Mouse (Mus musculus) right cerebral cortex, postnatal 25 days (tissue): ENCODE measurements around the gene Cadm2.

Experiments
- DNase-seq: peaks from one replicate; pipeline ENCODE4 v3.0.0; 2022

Gene Cadm2

DNA sequence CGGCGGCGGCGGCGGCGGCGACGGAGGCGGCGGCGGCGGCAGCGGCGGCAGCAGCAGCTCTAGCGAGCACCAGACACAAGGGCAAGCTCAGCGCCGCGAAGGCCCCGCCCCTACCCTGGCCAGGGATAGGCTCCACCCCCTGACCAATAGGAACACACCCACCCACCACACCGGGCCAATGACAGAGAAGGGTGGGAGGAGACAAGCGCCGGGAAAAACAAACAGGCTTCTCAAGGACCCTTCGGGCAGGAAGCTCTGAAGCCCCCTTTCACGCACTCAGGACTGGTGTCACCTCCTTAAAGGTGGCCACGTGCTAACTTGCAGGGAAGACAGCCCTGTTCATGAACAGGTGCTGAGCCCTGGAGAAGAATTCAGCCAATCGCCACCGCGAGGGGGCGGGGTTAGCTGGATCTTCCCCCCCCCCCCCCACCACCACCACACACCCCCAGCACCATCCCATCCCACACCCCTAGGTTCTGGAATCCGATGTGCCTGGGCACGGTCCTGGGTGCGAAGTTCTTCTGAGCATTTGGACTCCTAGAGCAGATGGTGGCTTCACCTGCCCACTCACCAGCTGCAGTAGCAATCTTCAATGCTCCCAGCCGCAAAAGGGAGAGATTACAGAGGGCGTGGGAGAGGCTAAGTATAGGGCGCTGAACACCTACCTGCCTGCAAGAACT, at the start of gene Cadm2:
Gene Cadm2, minus strand, starts transcription at position 83 of the 680 bp plus-strand sequence.
- DNase-seq: peak; percentile 93

DNA sequence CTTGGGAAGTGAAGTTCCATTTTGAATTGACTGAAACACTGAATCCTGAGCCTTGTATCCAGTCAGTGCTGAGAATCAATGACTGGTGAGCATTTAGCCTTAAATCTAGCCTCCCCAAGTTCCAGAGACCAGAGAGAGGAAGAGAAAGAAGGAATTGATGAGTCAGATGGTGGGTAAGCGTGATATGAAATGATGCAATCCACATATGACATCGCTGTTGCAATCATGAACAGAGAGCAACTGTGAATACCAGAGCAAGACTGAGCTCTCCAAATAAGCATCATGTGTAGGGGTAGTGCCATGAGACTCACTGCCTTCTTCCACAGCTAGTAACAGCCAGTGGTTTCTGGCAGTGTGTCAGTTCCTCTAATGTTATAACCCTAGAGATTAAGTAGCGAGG, 26.2 kb upstream of the Cadm2 start:
- no peak for DNase-seq

DNA sequence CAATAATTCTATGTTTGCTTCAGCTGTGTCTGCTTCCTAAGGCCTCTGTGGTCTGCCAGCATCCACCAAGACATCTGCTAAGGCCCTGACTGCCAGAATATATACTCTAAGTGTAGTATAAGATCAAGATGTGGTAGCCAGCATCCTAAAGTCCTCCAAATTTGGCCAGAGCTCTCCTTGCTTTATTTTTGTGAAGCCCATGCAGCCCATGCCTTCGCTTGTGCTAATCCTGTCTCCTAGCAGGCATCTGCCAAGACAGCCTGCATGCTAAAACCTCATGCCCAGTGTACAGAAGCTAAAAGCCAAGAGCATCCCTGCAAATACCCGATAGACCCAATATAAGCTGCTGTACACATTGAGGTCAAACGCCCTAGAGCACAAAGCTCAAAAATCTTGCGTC, 22.9 kb upstream of the Cadm2 start:
- peak; percentile 17 for DNase-seq

DNA sequence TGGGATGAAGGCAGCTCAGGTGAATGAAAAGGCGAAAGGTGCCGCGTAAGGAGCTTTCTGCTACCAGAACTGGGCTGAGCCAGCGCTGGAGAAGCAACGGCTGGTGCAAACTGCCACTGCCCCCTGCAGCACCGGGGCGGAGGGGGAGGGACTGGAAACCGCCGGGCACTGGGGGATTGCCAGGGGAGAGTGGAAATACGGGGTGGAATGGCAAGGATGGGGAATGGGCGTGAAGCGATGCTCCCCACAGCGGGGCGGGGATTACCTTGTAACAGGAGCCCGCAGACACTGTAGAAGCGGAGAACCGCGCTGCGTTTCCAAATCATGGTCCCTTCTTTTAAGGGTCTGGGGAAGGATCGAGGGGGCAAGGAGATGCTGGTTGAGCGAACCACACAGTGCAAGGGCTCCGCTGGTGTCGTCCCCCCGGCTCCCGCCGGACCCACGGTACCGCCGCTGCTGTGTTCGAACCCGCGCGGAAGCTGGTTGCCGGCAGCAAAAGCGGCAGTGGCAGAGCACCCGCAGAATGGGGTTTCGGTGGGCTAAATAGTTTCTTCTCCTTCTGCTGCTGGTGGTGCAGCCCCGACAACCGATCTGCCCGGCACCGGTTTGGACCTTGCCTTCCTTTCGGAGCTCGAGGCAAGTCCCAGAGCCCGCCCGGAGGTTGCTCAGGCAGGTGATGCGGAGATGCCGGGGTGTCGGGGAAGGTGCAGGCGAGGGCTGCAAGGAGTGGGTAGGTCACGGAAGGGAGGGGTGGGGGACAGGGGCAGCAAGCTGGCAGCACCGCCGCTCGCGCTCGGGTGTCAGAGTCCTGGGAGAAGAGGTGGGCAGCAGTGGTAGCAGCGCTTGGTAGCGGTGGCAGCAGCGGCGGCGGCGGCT, 564 bp downstream of the Cadm2 start:
- peak; percentile 83 for DNase-seq

DNA sequence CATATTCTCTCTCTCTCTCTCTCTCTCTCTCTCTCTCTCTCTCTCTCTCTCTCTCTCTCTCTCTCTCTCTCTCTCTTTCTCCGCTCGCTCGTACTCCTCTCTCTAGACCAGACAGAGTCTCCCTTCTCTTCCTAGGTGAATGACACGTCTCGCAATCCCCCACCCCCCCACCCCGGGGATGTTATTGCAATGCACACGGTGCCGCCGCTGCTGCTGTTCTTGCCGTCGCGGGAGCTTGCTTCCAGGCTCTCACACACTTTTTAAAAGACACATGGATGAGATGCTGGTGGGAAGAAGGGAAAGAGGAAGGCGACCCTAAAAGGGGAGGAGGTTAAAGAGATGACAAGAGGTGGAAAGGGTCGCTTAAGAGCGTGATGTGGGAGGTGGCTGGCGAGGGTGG, 1.3 kb downstream of the Cadm2 start:
- no peak for DNase-seq

DNA sequence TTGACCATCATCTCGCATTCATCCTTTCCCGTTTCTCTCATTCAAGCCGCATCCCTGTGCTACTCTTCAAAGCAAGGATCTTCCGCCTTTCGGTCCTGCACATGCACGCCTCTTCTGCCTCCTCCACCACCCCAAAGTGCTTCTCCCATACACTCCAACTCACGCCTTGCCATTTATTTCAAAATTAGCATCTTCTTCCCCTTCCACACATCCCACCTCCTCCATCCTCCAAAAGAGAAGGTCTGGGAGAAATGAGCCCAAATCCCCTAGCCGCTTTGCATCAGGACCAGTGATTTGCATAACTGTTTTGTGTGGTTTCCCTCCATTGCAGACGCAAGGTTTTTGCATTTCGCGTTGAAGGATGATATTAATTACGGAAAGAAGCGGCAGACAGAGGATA, 1.9 kb downstream of the Cadm2 start:
- DNase-seq: peak; percentile 55

DNA sequence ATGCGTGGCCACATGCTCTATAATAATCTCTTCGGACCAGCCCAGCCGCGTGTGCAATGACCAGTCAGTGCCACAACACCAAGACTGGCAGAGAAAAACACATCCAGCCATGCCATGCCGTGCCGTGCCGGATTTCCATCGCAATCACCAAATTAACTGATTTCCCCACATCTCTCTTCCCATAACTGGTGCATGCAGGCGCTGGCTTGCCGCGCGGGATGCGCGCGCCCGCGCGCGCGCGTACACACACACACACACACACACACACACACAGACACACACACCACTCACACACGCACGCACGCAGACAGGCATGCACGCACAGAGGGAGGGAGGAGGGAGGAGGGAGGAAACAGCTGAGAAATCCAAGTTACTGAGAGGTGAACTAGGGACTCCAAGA, 2.9 kb downstream of the Cadm2 start:
- DNase-seq: peak; percentile 71

DNA sequence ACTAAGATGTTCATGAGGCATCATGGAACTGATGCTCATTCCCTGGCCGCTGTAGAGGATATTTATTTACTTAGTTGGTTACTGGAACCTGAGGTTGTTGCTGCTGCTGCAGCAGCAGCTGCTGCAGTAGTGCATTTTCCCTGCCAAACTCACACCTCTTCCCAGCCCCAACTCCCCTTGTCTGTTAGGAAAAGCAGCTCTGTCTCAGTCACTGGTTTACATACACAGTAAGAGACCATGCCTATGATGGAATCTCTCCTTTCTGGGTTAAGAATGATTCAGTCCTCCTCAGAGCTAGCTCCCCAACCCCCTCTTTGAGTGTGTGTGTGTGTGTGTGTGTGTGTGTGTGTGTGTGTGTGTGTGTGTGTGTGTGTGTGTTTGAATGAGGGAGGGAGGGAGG, 3.5 kb downstream of the Cadm2 start:
- no peak for DNase-seq

DNA sequence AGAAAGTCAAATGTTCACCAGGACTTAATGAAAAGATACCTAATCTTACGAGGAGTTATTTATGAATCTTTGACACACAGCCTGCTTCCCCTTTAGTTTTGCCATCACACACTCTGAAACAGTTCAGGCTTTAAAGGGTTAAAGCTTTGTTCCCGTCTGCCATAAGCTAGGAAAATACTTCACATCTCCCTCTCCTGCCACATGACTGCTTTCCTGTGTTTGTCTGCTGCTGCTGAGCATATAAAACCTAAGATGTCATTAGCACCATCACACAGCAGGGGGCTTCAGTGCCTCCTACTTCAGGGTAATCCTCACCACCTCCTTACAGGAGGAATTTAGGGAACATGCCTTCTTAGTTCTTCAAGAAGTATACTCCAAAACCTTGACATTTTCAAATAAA, 6.8 kb downstream of the Cadm2 start:
- DNase-seq: no peak

DNA sequence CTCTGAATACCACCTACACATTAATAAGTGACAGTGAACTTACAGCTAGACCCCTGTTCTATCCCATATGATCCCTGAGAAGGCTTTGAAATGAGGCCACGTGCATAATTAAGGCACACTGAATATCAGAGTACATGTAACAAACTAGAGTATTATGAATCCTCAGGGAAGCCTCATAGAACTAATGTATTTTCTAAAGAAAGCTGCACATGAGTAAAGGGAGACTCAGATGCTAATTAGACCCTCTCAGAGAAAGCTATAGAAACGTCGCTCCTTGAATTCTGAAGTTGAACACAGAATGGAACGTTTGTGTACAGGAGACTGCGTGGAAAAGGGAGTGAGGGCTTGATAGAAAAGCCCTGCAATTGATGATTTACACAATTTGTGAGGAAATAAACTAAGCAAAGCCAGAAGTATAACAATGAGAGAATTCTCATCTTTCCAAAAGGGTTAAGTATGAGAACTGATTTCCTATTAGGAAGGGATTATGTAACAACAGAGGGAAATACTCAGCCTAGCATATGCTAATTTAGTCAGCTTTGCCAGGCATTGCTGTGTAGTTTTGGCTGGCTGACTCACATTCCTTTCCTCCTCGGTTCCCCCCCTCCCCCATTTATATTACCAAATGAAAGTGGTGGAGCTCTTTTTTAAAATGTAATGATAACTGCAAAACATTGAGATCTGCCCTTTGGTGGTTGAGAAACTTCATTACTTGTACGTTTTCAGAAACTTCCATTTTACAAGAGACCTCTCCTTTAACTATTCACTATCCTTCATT, 9.6 kb downstream of the Cadm2 start:
- no peak for DNase-seq

DNA sequence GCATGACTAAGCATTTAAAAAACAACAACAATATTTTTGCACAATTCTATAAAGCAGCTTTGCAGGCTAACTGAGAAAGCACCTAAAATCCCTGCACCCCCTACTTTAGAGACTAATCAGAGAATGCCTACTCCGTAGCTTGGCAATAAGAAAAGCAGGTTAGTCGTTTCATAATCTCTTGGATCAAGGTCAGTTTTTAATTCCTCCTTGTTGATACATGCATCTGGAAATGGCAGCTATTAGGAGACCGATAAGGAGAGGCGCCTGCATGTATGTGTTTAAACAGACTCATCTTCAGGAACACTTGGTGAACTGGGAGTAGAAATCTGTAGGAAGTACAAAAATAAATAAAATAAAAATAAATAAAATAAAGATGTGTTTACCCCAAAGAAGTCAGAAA, 11.6 kb downstream of the Cadm2 start:
- DNase-seq: no peak

DNA sequence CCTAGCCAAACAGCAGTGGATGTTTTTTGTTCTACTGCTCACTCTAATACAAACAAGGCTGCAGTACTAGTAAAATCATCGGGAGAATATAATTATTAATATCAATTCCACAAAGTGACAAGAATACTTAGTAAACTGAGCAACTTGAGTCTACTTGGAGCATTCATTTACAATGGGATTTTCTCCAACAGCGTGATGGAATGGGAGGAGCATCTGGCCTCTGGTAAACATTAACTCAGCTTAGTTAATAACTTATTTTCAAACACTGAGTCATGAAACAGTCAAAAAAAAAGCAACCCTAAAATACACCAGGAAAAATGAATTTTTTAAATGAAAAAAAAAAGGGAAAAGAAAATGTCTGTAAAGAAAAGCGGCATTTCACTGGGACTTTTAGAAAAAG, 12.2 kb downstream of the Cadm2 start:
- DNase-seq: no peak

DNA sequence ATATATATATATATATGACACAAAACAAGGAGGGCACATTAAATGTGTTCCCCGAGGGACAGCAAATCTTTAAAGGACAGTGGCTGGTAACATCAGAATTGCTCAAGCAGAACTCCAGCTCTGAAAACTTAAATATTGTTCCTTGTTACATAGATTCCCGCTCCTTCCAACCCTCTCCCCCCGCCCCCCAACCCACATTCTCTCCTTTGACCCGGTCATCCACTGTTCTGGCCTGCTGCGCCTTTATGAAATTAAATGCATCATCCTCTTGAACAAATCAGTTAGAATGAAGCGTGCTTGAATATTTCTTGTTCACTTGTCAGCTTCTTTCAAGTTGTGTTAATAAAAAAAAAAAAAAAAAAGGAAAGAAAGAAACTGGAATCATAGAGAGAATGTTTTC, 15.0 kb downstream of the Cadm2 start:
- DNase-seq: no peak

DNA sequence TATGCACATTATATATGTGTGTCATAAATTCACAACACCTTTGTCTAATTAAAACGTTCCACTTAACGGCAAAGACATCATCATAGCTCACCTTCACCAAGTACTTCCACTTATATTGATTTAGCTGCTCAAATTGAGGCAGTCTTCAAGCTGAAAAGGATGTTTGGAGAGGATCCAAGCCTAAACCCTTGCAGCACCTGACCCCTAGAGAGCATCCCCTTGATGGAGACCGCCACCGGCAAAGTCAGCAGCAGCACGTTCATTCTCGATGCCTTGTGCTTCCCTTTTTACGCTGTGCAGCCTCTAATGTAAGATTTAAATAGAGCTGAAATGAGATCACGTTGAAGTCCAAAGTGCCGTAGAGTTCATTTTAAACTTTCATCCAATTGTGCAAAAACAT, 20.7 kb downstream of the Cadm2 start:
- no peak for DNase-seq

DNA sequence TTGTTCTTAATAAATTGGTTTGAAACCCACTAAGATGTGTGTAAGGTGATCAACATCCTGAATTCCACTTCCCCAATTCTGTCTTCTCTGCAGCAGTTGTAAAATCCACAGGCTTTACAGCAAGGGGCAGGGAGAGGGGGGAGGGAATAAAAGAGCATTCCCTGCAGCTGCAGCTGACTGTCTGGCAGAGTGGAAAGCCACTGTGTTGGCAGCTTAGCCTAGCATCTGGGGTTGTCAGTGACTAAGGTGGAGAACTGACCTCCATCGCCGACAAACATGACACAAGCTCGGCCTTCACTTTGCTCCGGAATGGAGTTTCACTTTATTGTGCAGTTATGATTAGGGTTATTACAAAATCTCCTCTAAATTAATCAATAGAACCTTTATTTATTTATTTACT, 21.9 kb downstream of the Cadm2 start:
- DNase-seq: no peak

DNA sequence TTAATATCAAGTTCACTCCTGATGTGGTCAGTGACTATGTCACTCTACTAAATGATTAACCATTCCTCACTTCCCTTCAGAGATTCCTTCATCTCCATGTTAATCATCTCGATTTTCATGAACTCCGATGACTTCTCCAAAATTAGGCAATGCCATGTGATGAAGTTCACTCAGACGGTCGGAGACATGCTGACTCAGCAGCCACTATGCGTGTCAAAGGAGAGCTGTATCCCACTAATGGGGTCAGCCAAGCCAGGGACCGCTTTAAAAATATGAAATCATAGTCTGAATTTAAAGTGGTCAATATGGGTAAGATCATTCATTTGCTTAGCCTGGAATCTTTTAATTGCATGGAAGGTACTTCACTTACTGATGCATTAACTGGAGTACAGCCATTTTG, 29.7 kb downstream of the Cadm2 start:
- no peak for DNase-seq

DNA sequence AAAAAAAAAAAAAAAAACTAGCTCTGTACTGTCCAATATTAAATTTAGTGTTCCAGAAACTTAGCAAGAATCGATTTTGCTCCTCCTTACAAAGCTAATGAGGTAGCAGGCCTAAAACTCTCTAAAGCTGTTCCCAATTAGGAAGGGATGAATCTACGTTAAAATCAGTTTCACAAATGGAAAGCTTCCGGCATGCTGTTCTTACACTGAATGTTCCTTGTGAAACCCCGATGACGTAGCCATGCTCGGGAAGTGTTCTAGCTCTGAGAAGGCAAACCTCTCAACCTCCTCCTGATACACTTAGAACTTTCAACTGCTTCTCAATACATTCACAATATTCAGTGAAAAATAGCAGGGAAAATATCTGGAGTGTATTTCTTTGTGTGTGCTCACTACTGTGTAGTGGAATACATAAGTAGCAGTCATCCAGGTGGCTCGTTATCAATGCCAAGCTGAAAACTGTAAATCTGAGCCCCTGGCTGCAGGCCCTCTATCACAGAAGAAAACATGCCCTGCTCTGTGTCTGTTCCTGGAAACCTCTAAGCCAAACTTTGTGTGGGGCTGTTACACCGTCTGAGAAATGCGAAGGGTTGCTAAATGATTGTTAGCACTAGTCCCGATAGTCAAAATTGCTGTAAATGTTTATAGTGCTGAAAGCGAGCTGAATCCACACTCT, 41.7 kb downstream of the Cadm2 start:
- DNase-seq: no peak

DNA sequence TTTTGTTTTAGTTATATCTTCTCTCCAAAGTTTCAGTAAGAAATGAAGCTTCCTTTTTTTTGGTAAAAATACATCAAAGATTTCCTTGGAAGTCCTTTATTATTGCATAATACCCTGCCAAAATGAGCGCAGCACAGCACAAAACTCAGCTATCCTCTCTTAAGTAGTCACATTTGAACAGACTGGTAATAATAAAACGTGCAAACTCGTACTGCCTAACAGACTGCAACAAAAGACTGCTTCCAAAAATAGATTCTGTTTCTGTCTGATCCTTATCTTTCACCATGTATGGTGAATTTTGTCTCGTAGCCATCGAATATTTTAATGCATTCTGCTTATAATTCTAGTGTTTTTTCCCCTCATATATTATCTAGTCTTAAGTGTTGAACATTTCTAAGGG, 45.2 kb downstream of the Cadm2 start:
- no peak for DNase-seq

DNA sequence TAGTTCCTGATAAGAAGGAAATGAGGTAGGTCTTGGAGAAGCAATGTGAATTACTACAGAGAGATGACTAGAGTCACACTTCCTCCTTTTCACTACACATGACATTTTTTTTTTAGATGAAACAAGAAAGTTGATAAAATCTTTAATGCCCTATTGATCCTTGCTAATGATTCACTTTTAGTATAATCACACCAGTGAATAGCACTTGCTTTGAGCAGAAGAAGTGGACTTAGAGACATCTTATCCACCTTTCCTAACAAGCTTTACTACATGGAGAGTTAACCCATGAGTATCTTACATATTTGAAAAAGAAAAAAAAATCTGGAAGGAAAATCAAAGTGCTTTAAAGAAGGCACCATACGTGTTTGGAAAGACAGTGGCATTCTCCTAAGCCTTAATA, 93.7 kb downstream of the Cadm2 start:
- DNase-seq: no peak

DNA sequence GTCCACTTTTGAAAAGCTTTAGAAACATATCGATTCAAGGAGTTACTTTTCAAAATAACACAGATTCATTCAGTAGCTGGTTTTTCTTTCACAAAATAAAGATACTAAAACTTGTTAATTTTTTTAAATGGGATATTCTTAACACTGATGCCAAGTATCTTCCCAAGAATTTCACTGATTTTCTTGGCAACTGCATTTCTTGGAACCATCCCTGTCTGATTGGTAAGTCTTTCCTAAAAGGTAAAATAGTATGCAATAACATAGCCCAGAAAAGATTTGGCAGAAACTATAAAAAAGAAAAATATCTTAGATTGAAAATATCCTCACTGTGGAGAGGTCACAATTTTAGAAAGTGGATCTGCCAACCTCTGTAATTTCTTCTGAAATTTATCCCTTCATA, 95.8 kb downstream of the Cadm2 start:
- no peak for DNase-seq

DNA sequence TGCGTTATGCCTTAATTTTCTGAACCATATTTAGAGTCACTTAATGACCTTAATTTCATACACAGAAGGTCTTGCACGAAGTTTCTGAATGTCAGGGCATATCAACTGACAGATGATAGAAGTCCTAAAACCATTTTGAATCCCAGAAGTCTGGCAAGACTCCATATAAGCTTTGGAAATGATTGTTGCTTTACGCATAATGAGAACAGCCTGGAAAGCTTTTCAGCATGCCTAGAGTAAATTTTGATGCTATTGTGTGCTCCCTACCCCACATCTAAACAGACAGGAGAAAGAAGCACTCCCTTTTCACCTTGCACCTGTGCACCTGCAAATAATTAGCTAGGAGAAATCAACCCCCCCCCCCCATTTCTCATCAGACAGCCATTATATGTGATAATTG, 102.4 kb downstream of the Cadm2 start:
- DNase-seq: no peak

DNA sequence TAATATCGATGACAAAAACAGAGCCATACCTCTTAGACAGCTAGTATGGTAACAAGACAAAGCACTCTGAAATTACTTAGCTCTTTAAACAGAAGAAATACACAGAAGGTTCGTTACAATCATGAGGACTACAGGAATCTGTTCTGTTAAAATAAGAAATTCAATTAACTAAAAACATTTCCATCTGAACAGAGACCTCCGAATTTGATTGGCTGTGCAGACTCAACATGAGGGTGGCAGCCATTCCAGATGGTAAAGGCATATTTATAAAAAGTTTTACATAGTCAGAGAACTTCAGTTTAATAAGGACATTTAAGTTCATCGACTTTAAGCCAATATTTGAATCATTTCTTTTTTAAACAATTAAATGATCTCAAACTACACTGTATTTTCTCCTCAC, 105.2 kb downstream of the Cadm2 start:
- no peak for DNase-seq

DNA sequence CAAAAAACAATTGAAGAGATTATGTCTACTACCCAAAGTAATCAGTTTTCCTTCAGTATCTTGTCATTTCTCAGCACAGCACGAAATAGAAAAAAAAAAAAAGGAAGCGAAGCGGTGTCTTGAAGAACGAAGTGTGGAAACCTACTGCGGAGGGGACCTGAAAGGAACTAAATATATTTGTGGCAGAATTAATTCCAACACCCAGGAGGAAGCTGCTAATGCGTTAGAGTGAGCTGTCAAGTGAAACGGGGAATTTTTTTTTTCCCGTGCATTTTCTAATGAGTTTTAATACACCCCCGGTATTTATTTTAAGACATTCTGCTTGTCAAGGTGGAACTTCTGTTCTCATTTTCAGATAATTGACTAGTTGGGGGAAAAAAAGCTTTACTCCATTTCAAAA, 111.6 kb downstream of the Cadm2 start:
- DNase-seq: no peak
